Mouse (Mus musculus): Measurements from ENCODE around the gene Fnbp1. TPM values are rescaled to one million over a fixed set of nuclear protein-coding genes. Genes with fewer than 3 reads are reported as not detected.
A peak's percentile ranks its signal among the peaks of the same experiment; 100 is the strongest.

The Fnbp1 gene
- polyA plus RNA-seq, 1 experiment from 2014 or later = 23.2 TPM

- Histone ChIP-seq H3K27me3 (replicated peaks; ENCODE audit: control insufficient read depth, insufficient read depth, low read length) (no peaks in the 10 kb centered on the region), H3K36me3 (ENCODE audit: control insufficient read depth, insufficient read depth) (no peaks in the 10 kb centered on the region), H3K9ac (replicated peaks; ENCODE audit: low read depth, low read length) (no peak overlapping the region), H3K4me1 (replicated peaks; ENCODE audit: control insufficient read depth, insufficient read depth, low read length) (no peaks in the 10 kb centered on the region), H3K9me3 (ENCODE audit: control insufficient read depth, low read length) (no peaks in the 10 kb centered on the region), H3K27ac (ENCODE audit: low read length) (no peak overlapping the region), H3K4me2 (ENCODE audit: low read length) (no peak overlapping the region), H3K4me3 (replicated peaks; ENCODE audit: low read length) (no peak overlapping the region)
- WGBS = 88% methylated on average over 10 of the region's 10 CpGs
- no peak for ATAC-seq
Measured at GRCm38 (mm10) chr2:31160147-31160920, 18.5 kb upstream of the Fnbp1 start.

- 98% methylated on average over 3 of the region's 3 CpGs for WGBS
- H3K9ac ChIP-seq (replicated peaks; ENCODE audit: low read depth, low read length) = no peak overlapping the region
Measured at GRCm38 (mm10) chr2:31156846-31157245, 15.0 kb upstream of the Fnbp1 start.

GRCm38 (mm10) chr2:31151892-31152812 is 10.3 kb upstream of the Fnbp1 start, which contains the start of gene Gpr107:
Gene Gpr107, plus strand, starts transcription at chr2:31152316.
- 0 out of 2 replicates have a peak, but pooled peaks cover 2% of the 10 kb centered on the region for H3K36me3 ChIP-seq (ENCODE audit: control insufficient read depth, insufficient read depth)
- peak within 1 kb of the TSS; percentile 90 for H3K4me2 ChIP-seq (ENCODE audit: low read length)
- peak within 1 kb of the TSS; percentile 62 for H3K9ac ChIP-seq (replicated peaks; ENCODE audit: low read depth, low read length)
- H3K27me3 ChIP-seq (replicated peaks; ENCODE audit: control insufficient read depth, insufficient read depth, low read length) = no peaks in the 10 kb centered on the region
- WGBS = under 1% methylated on average over 52 of the region's 53 CpGs
- peaks cover 17% of the 10 kb centered on the region for H3K4me1 ChIP-seq (replicated peaks; ENCODE audit: control insufficient read depth, insufficient read depth, low read length)
- H3K9me3 ChIP-seq (ENCODE audit: control insufficient read depth, low read length) = no peaks in the 10 kb centered on the region
- peak within 1 kb of the TSS; percentile 54 for H3K4me3 ChIP-seq (replicated peaks; ENCODE audit: low read length)
- peak; percentile 97 for ATAC-seq
- peak within 1 kb of the TSS; percentile 26; the same call in 1 of the 2 replicates for H3K27ac ChIP-seq (ENCODE audit: low read length)

More at GRCm38 (mm10) chr2:31156846-31157245, 15.0 kb upstream of the Fnbp1 start:
- no peak overlapping the region for H3K27ac ChIP-seq (ENCODE audit: low read length)
- no peaks in the 10 kb centered on the region for H3K27me3 ChIP-seq (replicated peaks; ENCODE audit: control insufficient read depth, insufficient read depth, low read length)
- H3K36me3 ChIP-seq (ENCODE audit: control insufficient read depth, insufficient read depth) = no peaks in the 10 kb centered on the region
- no peak overlapping the region for H3K4me3 ChIP-seq (replicated peaks; ENCODE audit: low read length)
- no peaks in the 10 kb centered on the region for H3K9me3 ChIP-seq (ENCODE audit: control insufficient read depth, low read length)
- ATAC-seq = no peak
- H3K4me1 ChIP-seq (replicated peaks; ENCODE audit: control insufficient read depth, insufficient read depth, low read length) = peaks cover 10% of the 10 kb centered on the region
- no peak overlapping the region for H3K4me2 ChIP-seq (ENCODE audit: low read length)

- Histone ChIP-seq H3K4me2 (ENCODE audit: low read length) (no peak overlapping the region), H3K27me3 (replicated peaks; ENCODE audit: control insufficient read depth, insufficient read depth, low read length) (no peaks in the 10 kb centered on the region), H3K4me3 (replicated peaks; ENCODE audit: low read length) (no peak overlapping the region), H3K36me3 (ENCODE audit: control insufficient read depth, insufficient read depth) (0 out of 2 replicates have a peak, but pooled peaks cover 2% of the 10 kb centered on the region), H3K9ac (replicated peaks; ENCODE audit: low read depth, low read length) (no peak overlapping the region), H3K27ac (ENCODE audit: low read length) (no peak overlapping the region), H3K9me3 (ENCODE audit: control insufficient read depth, low read length) (no peaks in the 10 kb centered on the region), H3K4me1 (replicated peaks; ENCODE audit: control insufficient read depth, insufficient read depth, low read length) (peaks cover 17% of the 10 kb centered on the region)
- no peak for ATAC-seq
Measured at GRCm38 (mm10) chr2:31150762-31151161, 9.0 kb upstream of the Fnbp1 start.

- Histone ChIP-seq H3K9ac (replicated peaks; ENCODE audit: low read depth, low read length) (no peak overlapping the region), H3K36me3 (ENCODE audit: control insufficient read depth, insufficient read depth) (0 out of 2 replicates have a peak, but pooled peaks cover 2% of the 10 kb centered on the region), H3K4me1 (replicated peaks; ENCODE audit: control insufficient read depth, insufficient read depth, low read length) (peaks cover 11% of the 10 kb centered on the region), H3K27ac (ENCODE audit: low read length) (no peak overlapping the region), H3K9me3 (ENCODE audit: control insufficient read depth, low read length) (no peaks in the 10 kb centered on the region), H3K27me3 (replicated peaks; ENCODE audit: control insufficient read depth, insufficient read depth, low read length) (no peaks in the 10 kb centered on the region), H3K4me2 (ENCODE audit: low read length) (no peak overlapping the region), H3K4me3 (replicated peaks; ENCODE audit: low read length) (no peak overlapping the region)
- ATAC-seq = no peak
- WGBS = 89% methylated on average over 7 of the region's 7 CpGs
Measured at GRCm38 (mm10) chr2:31147054-31147453, 5.2 kb upstream of the Fnbp1 start.

- Histone ChIP-seq H3K27ac (ENCODE audit: low read length) (no peak overlapping the region), H3K4me2 (ENCODE audit: low read length) (no peak overlapping the region), H3K4me3 (replicated peaks; ENCODE audit: low read length) (no peak overlapping the region), H3K9me3 (ENCODE audit: control insufficient read depth, low read length) (no peaks in the 10 kb centered on the region), H3K27me3 (replicated peaks; ENCODE audit: control insufficient read depth, insufficient read depth, low read length) (no peaks in the 10 kb centered on the region), H3K9ac (replicated peaks; ENCODE audit: low read depth, low read length) (no peak overlapping the region), H3K4me1 (replicated peaks; ENCODE audit: control insufficient read depth, insufficient read depth, low read length) (peaks cover 14% of the 10 kb centered on the region), H3K36me3 (ENCODE audit: control insufficient read depth, insufficient read depth) (0 out of 2 replicates have a peak, but pooled peaks cover 2% of the 10 kb centered on the region)
- ATAC-seq = no peak
- WGBS = 79% methylated on average over 1 of the region's 1 CpGs
Measured at GRCm38 (mm10) chr2:31144901-31145300, 3.1 kb upstream of the Fnbp1 start.

GRCm38 (mm10) chr2:31143768-31144695 is 2.2 kb upstream of the Fnbp1 start:
- no peak for ATAC-seq
- Histone ChIP-seq H3K27ac (ENCODE audit: low read length) (no peak overlapping the region), H3K4me1 (replicated peaks; ENCODE audit: control insufficient read depth, insufficient read depth, low read length) (peaks cover 14% of the 10 kb centered on the region), H3K27me3 (replicated peaks; ENCODE audit: control insufficient read depth, insufficient read depth, low read length) (no peaks in the 10 kb centered on the region), H3K4me2 (ENCODE audit: low read length) (no peak overlapping the region), H3K4me3 (replicated peaks; ENCODE audit: low read length) (no peak overlapping the region), H3K9me3 (ENCODE audit: control insufficient read depth, low read length) (no peaks in the 10 kb centered on the region), H3K36me3 (ENCODE audit: control insufficient read depth, insufficient read depth) (0 out of 2 replicates have a peak, but pooled peaks cover 2% of the 10 kb centered on the region), H3K9ac (replicated peaks; ENCODE audit: low read depth, low read length) (no peak overlapping the region)
- 85% methylated on average over 16 of the region's 16 CpGs for WGBS

GRCm38 (mm10) chr2:31143326-31143725 is 1.5 kb upstream of the Fnbp1 start:
- WGBS = 83% methylated on average over 6 of the region's 6 CpGs

More at GRCm38 (mm10) chr2:31143326-31143725, 1.5 kb upstream of the Fnbp1 start:
- H3K36me3 ChIP-seq (ENCODE audit: control insufficient read depth, insufficient read depth) = 0 out of 2 replicates have a peak, but pooled peaks cover 2% of the 10 kb centered on the region
- no peaks in the 10 kb centered on the region for H3K9me3 ChIP-seq (ENCODE audit: control insufficient read depth, low read length)
- H3K27me3 ChIP-seq (replicated peaks; ENCODE audit: control insufficient read depth, insufficient read depth, low read length) = no peaks in the 10 kb centered on the region
- H3K4me3 ChIP-seq (replicated peaks; ENCODE audit: low read length) = no peak overlapping the region
- no peak overlapping the region for H3K27ac ChIP-seq (ENCODE audit: low read length)
- peaks cover 14% of the 10 kb centered on the region for H3K4me1 ChIP-seq (replicated peaks; ENCODE audit: control insufficient read depth, insufficient read depth, low read length)
- H3K4me2 ChIP-seq (ENCODE audit: low read length) = no peak overlapping the region
- ATAC-seq = no peak
- H3K9ac ChIP-seq (replicated peaks; ENCODE audit: low read depth, low read length) = no peak overlapping the region

All from forebrain, embryonic 16.5 days (tissue).